Mouse (Mus musculus): ENCODE measurements around the gene Gm21981. TPM values are rescaled to one million over a fixed set of nuclear protein-coding genes. Genes with fewer than 3 reads are reported as not detected.

Gm21981 gene
- polyA plus RNA-seq, 1 experiment, result 5.8 TPM

- H3K4me1 ChIP-seq (ENCODE audit: control insufficient read depth, insufficient read depth, low read length), result no peaks in the 10 kb centered on the region
- no peak overlapping the region for H3K4me3 ChIP-seq (ENCODE audit: insufficient read depth, low read length)
- TF ChIP-seq POLR2A (IDR thresholded peaks at IDR 0.05; ENCODE audit: extremely low read depth, insufficient read depth, low read length) (no peak), CTCF (IDR thresholded peaks at IDR 0.05; ENCODE audit: extremely low read depth, insufficient read depth, low read length) (no peak)
- H3K27ac ChIP-seq (ENCODE audit: insufficient read depth, low read length), result no peak overlapping the region
These were observed 36.6 kb upstream of the Gm21981 start for GRCm38 (mm10) chr17:47730633-47731575.

- no peaks in the 10 kb centered on the region for H3K4me1 ChIP-seq (ENCODE audit: control insufficient read depth, insufficient read depth, low read length)
- no peak for TF ChIP-seq POLR2A (IDR thresholded peaks at IDR 0.05; ENCODE audit: extremely low read depth, insufficient read depth, low read length)
- TF ChIP-seq CTCF (IDR thresholded peaks at IDR 0.05; ENCODE audit: extremely low read depth, insufficient read depth, low read length), result no peak
- no peak within 1 kb of the TSS for H3K4me3 ChIP-seq (ENCODE audit: insufficient read depth, low read length)
- no peak within 1 kb of the TSS for H3K27ac ChIP-seq (ENCODE audit: insufficient read depth, low read length)
These were observed 32.3 kb upstream of the Gm21981 start, which contains the start of gene Pgc for GRCm38 (mm10) chr17:47726566-47726965. Gene Pgc (plus strand): TSS chr17:47726842.

GRCm38 (mm10) chr17:47721183-47721582 lies 26.9 kb upstream of the Gm21981 start:
- H3K4me1 ChIP-seq (ENCODE audit: control insufficient read depth, insufficient read depth, low read length), result no peaks in the 10 kb centered on the region
- H3K27ac ChIP-seq (ENCODE audit: insufficient read depth, low read length), result no peak overlapping the region
- H3K4me3 ChIP-seq (ENCODE audit: insufficient read depth, low read length), result no peak overlapping the region
- TF ChIP-seq CTCF (IDR thresholded peaks at IDR 0.05; ENCODE audit: extremely low read depth, insufficient read depth, low read length), result no peak
- no peak for TF ChIP-seq POLR2A (IDR thresholded peaks at IDR 0.05; ENCODE audit: extremely low read depth, insufficient read depth, low read length)

GRCm38 (mm10) chr17:47715037-47715436 lies 20.8 kb upstream of the Gm21981 start:
- H3K27ac ChIP-seq (ENCODE audit: insufficient read depth, low read length), result no peak overlapping the region
- no peak overlapping the region for H3K4me3 ChIP-seq (ENCODE audit: insufficient read depth, low read length)
- TF ChIP-seq CTCF (IDR thresholded peaks at IDR 0.05; ENCODE audit: extremely low read depth, insufficient read depth, low read length) (no peak), POLR2A (IDR thresholded peaks at IDR 0.05; ENCODE audit: extremely low read depth, insufficient read depth, low read length) (no peak)
- H3K4me1 ChIP-seq (ENCODE audit: control insufficient read depth, insufficient read depth, low read length), result no peaks in the 10 kb centered on the region

- TF ChIP-seq POLR2A (IDR thresholded peaks at IDR 0.05; ENCODE audit: extremely low read depth, insufficient read depth, low read length) (no peak), CTCF (IDR thresholded peaks at IDR 0.05; ENCODE audit: extremely low read depth, insufficient read depth, low read length) (no peak)
- H3K4me1 ChIP-seq (ENCODE audit: control insufficient read depth, insufficient read depth, low read length), result no peaks in the 10 kb centered on the region
- H3K27ac ChIP-seq (ENCODE audit: insufficient read depth, low read length), result no peak overlapping the region
- no peak overlapping the region for H3K4me3 ChIP-seq (ENCODE audit: insufficient read depth, low read length)
These were observed 18.8 kb upstream of the Gm21981 start for GRCm38 (mm10) chr17:47712889-47713571.

GRCm38 (mm10) chr17:47711883-47712282 lies 17.6 kb upstream of the Gm21981 start:
- H3K4me1 ChIP-seq (ENCODE audit: control insufficient read depth, insufficient read depth, low read length), result no peaks in the 10 kb centered on the region
- H3K27ac ChIP-seq (ENCODE audit: insufficient read depth, low read length), result no peak overlapping the region
- TF ChIP-seq POLR2A (IDR thresholded peaks at IDR 0.05; ENCODE audit: extremely low read depth, insufficient read depth, low read length), result no peak
- no peak for TF ChIP-seq CTCF (IDR thresholded peaks at IDR 0.05; ENCODE audit: extremely low read depth, insufficient read depth, low read length)
- H3K4me3 ChIP-seq (ENCODE audit: insufficient read depth, low read length), result no peak overlapping the region

- Histone ChIP-seq H3K4me1 (ENCODE audit: control insufficient read depth, insufficient read depth, low read length) (no peaks in the 10 kb centered on the region), H3K4me3 (ENCODE audit: insufficient read depth, low read length) (no peak overlapping the region), H3K27ac (ENCODE audit: insufficient read depth, low read length) (no peak overlapping the region)
- TF ChIP-seq POLR2A (IDR thresholded peaks at IDR 0.05; ENCODE audit: extremely low read depth, insufficient read depth, low read length) (no peak), CTCF (IDR thresholded peaks at IDR 0.05; ENCODE audit: extremely low read depth, insufficient read depth, low read length) (no peak)
These were observed 15.8 kb upstream of the Gm21981 start for GRCm38 (mm10) chr17:47710036-47710435.

GRCm38 (mm10) chr17:47708972-47709371 lies 14.7 kb upstream of the Gm21981 start:
- TF ChIP-seq POLR2A (IDR thresholded peaks at IDR 0.05; ENCODE audit: extremely low read depth, insufficient read depth, low read length), result no peak
- no peak for TF ChIP-seq CTCF (IDR thresholded peaks at IDR 0.05; ENCODE audit: extremely low read depth, insufficient read depth, low read length)
- no peaks in the 10 kb centered on the region for H3K4me1 ChIP-seq (ENCODE audit: control insufficient read depth, insufficient read depth, low read length)
- no peak overlapping the region for H3K27ac ChIP-seq (ENCODE audit: insufficient read depth, low read length)
- H3K4me3 ChIP-seq (ENCODE audit: insufficient read depth, low read length), result no peak overlapping the region

GRCm38 (mm10) chr17:47707961-47708360 lies 13.7 kb upstream of the Gm21981 start:
- H3K4me1 ChIP-seq (ENCODE audit: control insufficient read depth, insufficient read depth, low read length), result no peaks in the 10 kb centered on the region
- TF ChIP-seq POLR2A (IDR thresholded peaks at IDR 0.05; ENCODE audit: extremely low read depth, insufficient read depth, low read length), result no peak
- TF ChIP-seq CTCF (IDR thresholded peaks at IDR 0.05; ENCODE audit: extremely low read depth, insufficient read depth, low read length), result no peak
- H3K4me3 ChIP-seq (ENCODE audit: insufficient read depth, low read length), result no peak overlapping the region
- H3K27ac ChIP-seq (ENCODE audit: insufficient read depth, low read length), result no peak overlapping the region

Measured in cortical plate, adult 2 months (tissue).